Mouse (Mus musculus) neural tube, embryonic 13.5 days (tissue): ENCODE results near the gene 2310011J03Rik. TPM values are rescaled to one million over a fixed set of nuclear protein-coding genes. Genes with fewer than 3 reads are reported as not detected.
"Not testable (repeated sequence)": the region's sequence is repeated elsewhere in the genome, so short reads cannot be mapped to it uniquely, and the experiment has no call there.

ENCODE experiments used
- ATAC-seq: fragments of 200-750 bp; cut with Nextera tagmentation; 2 replicates; pipeline ENCODE4 v1.8.0; 2017; ENCODE audit warnings: low read depth, mild to moderate bottlenecking, moderate TSS enrichment, moderate library complexity
- H3K27ac ChIP-seq: fragments of 300-500 bp; sonication (generic); replicated peaks from 2 replicates; pipeline ENCODE4 v1.5.1; 2015; ENCODE audit warnings: moderate library complexity, mild to moderate bottlenecking, inconsistent platforms
- H3K27me3 ChIP-seq: fragments of 300-500 bp; sonication (generic); 2 replicates; pipeline ENCODE4 v1.6.1; 2015; ENCODE audit warnings: mild to moderate bottlenecking, inconsistent platforms
- H3K36me3 ChIP-seq: fragments of 300-500 bp; sonication (generic); 2 replicates; pipeline ENCODE4 v1.6.1; 2015; ENCODE audit warnings: mild to moderate bottlenecking, inconsistent platforms
- H3K4me1 ChIP-seq: fragments of 300-500 bp; sonication (generic); replicated peaks from 2 replicates; pipeline ENCODE4 v1.6.1; 2015; ENCODE audit warnings: inconsistent platforms
- H3K4me2 ChIP-seq: fragments of 300-500 bp; sonication (generic); 2 replicates; pipeline ENCODE4 v1.6.1; 2015; ENCODE audit warnings: inconsistent platforms, mild to moderate bottlenecking, moderate library complexity
- H3K4me3 ChIP-seq: fragments of 300-500 bp; sonication (generic); 2 replicates; pipeline ENCODE4 v1.5.1; 2015; ENCODE audit warnings: mild to moderate bottlenecking, inconsistent platforms
- H3K9ac ChIP-seq: fragments of 300-500 bp; sonication (generic); 2 replicates; pipeline ENCODE4 v1.6.1; 2015; ENCODE audit warnings: moderate library complexity, mild to moderate bottlenecking, inconsistent platforms
- H3K9me3 ChIP-seq: fragments of 300-500 bp; sonication (generic); 2 replicates; pipeline ENCODE4 v1.6.1; 2016; ENCODE audit warnings: inconsistent platforms
- WGBS: fragments of 180-500 bp; shearing (Covaris S2); methylation state at CpG from one replicate; pipeline ENCODE4 v1.1.7; 2015; 5-methylcytosine and 5-hydroxymethylcytosine counted together
- polyA plus RNA-seq: library from polyadenylated mRNA; unstranded; fragments of >200 nt; fragmentation: Nextera tagmentation; extraction: Ambion mirVana; gene quantifications from 2 replicates; pipeline ENCODE4 v1.2.1, GENCODE M21; 2015

2310011J03Rik gene
- polyA plus RNA-seq, 1 experiment from 2014 or later, result 30.7 TPM

GRCm38 (mm10) chr10:80350292-80350691 is 30.0 kb upstream of the 2310011J03Rik start:
- ATAC-seq, result peak; percentile 80
- Histone ChIP-seq H3K27me3 (peaks cover 99% of the 10 kb centered on the region), H3K4me1 (peaks cover 20% of the 10 kb centered on the region), H3K36me3 (no peaks in the 10 kb centered on the region), H3K4me2 (no peak overlapping the region), H3K4me3 (no peak overlapping the region), H3K9me3 (no peaks in the 10 kb centered on the region), H3K27ac (no peak overlapping the region), H3K9ac (no peak overlapping the region)
- 5% methylated on average over 7 of the region's 7 CpGs for WGBS

GRCm38 (mm10) chr10:80348981-80349380 is 28.6 kb upstream of the 2310011J03Rik start:
- no peaks in the 10 kb centered on the region for H3K36me3 ChIP-seq
- peak overlapping the region; percentile 33 for H3K4me2 ChIP-seq
- H3K27me3 ChIP-seq, result peaks cover 99% of the 10 kb centered on the region
- no peak overlapping the region for H3K9ac ChIP-seq
- peak overlapping the region; percentile 19; the same call in 1 of the 2 replicates for H3K4me3 ChIP-seq
- no peak overlapping the region for H3K27ac ChIP-seq
- no peaks in the 10 kb centered on the region for H3K9me3 ChIP-seq
- H3K4me1 ChIP-seq, result peaks cover 23% of the 10 kb centered on the region
- ATAC-seq, result no peak
- 16% methylated on average over 26 of the region's 26 CpGs for WGBS

- Histone ChIP-seq H3K4me3 (peak within 1 kb of the TSS; percentile 19), H3K4me1 (peaks cover 27% of the 10 kb centered on the region), H3K27me3 (peaks cover 99% of the 10 kb centered on the region), H3K4me2 (peak within 1 kb of the TSS; percentile 33), H3K9me3 (no peaks in the 10 kb centered on the region), H3K36me3 (no peaks in the 10 kb centered on the region), H3K9ac (no peak within 1 kb of the TSS), H3K27ac (no peak within 1 kb of the TSS)
- ATAC-seq, result no peak
- WGBS, result 1% methylated on average over 42 of the region's 42 CpGs
Measured at GRCm38 (mm10) chr10:80348244-80348781, 28.0 kb upstream of the 2310011J03Rik start, which contains the start of gene Adamtsl5. TSS of gene Adamtsl5 (minus strand) at chr10:80348412.

- Histone ChIP-seq H3K27me3 (peaks cover 99% of the 10 kb centered on the region), H3K4me2 (peak overlapping the region; percentile 33), H3K36me3 (no peaks in the 10 kb centered on the region), H3K9me3 (no peaks in the 10 kb centered on the region), H3K4me1 (peaks cover 35% of the 10 kb centered on the region), H3K9ac (no peak overlapping the region), H3K27ac (no peak overlapping the region), H3K4me3 (peak overlapping the region; percentile 19; the same call in 1 of the 2 replicates)
- ATAC-seq, result no peak
- 7% methylated on average over 17 of the region's 17 CpGs for WGBS
Measured at GRCm38 (mm10) chr10:80347514-80347967, 27.2 kb upstream of the 2310011J03Rik start.

GRCm38 (mm10) chr10:80345929-80346328 is 25.6 kb upstream of the 2310011J03Rik start:
- not testable (repeated sequence) for H3K4me3 ChIP-seq, H3K9ac ChIP-seq, H3K36me3 ChIP-seq, H3K9me3 ChIP-seq, ATAC-seq, H3K27ac ChIP-seq, H3K4me2 ChIP-seq
- Histone ChIP-seq H3K27me3 (peaks cover 99% of the 10 kb centered on the region), H3K4me1 (peaks cover 50% of the 10 kb centered on the region)
- 82% methylated on average over 6 of the region's 6 CpGs for WGBS

- Histone ChIP-seq H3K27me3 (peaks cover 100% of the 10 kb centered on the region), H3K4me2 (no peak overlapping the region), H3K9ac (no peak overlapping the region), H3K4me1 (peaks cover 50% of the 10 kb centered on the region), H3K4me3 (no peak overlapping the region), H3K36me3 (no peaks in the 10 kb centered on the region), H3K9me3 (no peaks in the 10 kb centered on the region), H3K27ac (no peak overlapping the region)
- WGBS, result 5% methylated on average over 16 of the region's 16 CpGs
- no peak for ATAC-seq
Measured at GRCm38 (mm10) chr10:80345122-80345521, 24.8 kb upstream of the 2310011J03Rik start.

GRCm38 (mm10) chr10:80344131-80344661 is 23.9 kb upstream of the 2310011J03Rik start:
- no peaks in the 10 kb centered on the region for H3K9me3 ChIP-seq

GRCm38 (mm10) chr10:80343425-80343895 is 23.1 kb upstream of the 2310011J03Rik start:
- Histone ChIP-seq H3K4me1 (peaks cover 44% of the 10 kb centered on the region), H3K27me3 (peaks cover 91% of the 10 kb centered on the region), H3K27ac (no peak overlapping the region), H3K4me2 (peak overlapping the region; percentile 52), H3K4me3 (peak overlapping the region; percentile 30), H3K9ac (peak overlapping the region; percentile 43; the same call in 1 of the 2 replicates), H3K36me3 (no peaks in the 10 kb centered on the region), H3K9me3 (no peaks in the 10 kb centered on the region)
- WGBS, result 25% methylated on average over 13 of the region's 13 CpGs
- ATAC-seq, result peak; percentile 28

More at GRCm38 (mm10) chr10:80344131-80344661, 23.9 kb upstream of the 2310011J03Rik start:
- ATAC-seq, result no peak
- no peaks in the 10 kb centered on the region for H3K36me3 ChIP-seq
- H3K9ac ChIP-seq, result no peak overlapping the region
- no peak overlapping the region for H3K4me2 ChIP-seq
- H3K27ac ChIP-seq, result no peak overlapping the region
- no peak overlapping the region for H3K4me3 ChIP-seq
- peaks cover 96% of the 10 kb centered on the region for H3K27me3 ChIP-seq
- peaks cover 50% of the 10 kb centered on the region for H3K4me1 ChIP-seq
- 45% methylated on average over 9 of the region's 9 CpGs for WGBS

GRCm38 (mm10) chr10:80342749-80343424 is 22.6 kb upstream of the 2310011J03Rik start:
- Histone ChIP-seq H3K9me3 (no peaks in the 10 kb centered on the region), H3K9ac (peak overlapping the region; percentile 43; the same call in 1 of the 2 replicates), H3K36me3 (no peaks in the 10 kb centered on the region), H3K4me2 (peak overlapping the region; percentile 52), H3K27ac (no peak overlapping the region), H3K4me1 (peaks cover 39% of the 10 kb centered on the region), H3K27me3 (peaks cover 89% of the 10 kb centered on the region), H3K4me3 (peak overlapping the region; percentile 30)
- peak; percentile 61 for ATAC-seq
- under 1% methylated on average over 29 of the region's 33 CpGs for WGBS

- H3K4me3 ChIP-seq, result peak overlapping the region; percentile 30
- H3K27ac ChIP-seq, result no peak overlapping the region
- no peaks in the 10 kb centered on the region for H3K36me3 ChIP-seq
- H3K9me3 ChIP-seq, result no peaks in the 10 kb centered on the region
- peak overlapping the region; percentile 43; the same call in 1 of the 2 replicates for H3K9ac ChIP-seq
- peaks cover 84% of the 10 kb centered on the region for H3K27me3 ChIP-seq
- peak; percentile 29 for ATAC-seq
- peak overlapping the region; percentile 52 for H3K4me2 ChIP-seq
- H3K4me1 ChIP-seq, result peaks cover 33% of the 10 kb centered on the region
- 2% methylated on average over 26 of the region's 26 CpGs for WGBS
Measured at GRCm38 (mm10) chr10:80342305-80342748, 22.0 kb upstream of the 2310011J03Rik start.

GRCm38 (mm10) chr10:80341491-80342304 is 21.4 kb upstream of the 2310011J03Rik start:
- peak overlapping the region; percentile 30 for H3K4me3 ChIP-seq
- H3K36me3 ChIP-seq, result no peaks in the 10 kb centered on the region
- H3K4me2 ChIP-seq, result peak overlapping the region; percentile 52
- H3K27ac ChIP-seq, result no peak overlapping the region
- peak overlapping the region; percentile 43; the same call in 1 of the 2 replicates for H3K9ac ChIP-seq
- peaks cover 83% of the 10 kb centered on the region for H3K27me3 ChIP-seq
- WGBS, result 2% methylated on average over 47 of the region's 47 CpGs
- H3K9me3 ChIP-seq, result no peaks in the 10 kb centered on the region
- peaks cover 31% of the 10 kb centered on the region for H3K4me1 ChIP-seq
- ATAC-seq, result no peak
